Mouse (Mus musculus): ENCODE measurements around the gene Pde4a.

Pde4a gene

DNA sequence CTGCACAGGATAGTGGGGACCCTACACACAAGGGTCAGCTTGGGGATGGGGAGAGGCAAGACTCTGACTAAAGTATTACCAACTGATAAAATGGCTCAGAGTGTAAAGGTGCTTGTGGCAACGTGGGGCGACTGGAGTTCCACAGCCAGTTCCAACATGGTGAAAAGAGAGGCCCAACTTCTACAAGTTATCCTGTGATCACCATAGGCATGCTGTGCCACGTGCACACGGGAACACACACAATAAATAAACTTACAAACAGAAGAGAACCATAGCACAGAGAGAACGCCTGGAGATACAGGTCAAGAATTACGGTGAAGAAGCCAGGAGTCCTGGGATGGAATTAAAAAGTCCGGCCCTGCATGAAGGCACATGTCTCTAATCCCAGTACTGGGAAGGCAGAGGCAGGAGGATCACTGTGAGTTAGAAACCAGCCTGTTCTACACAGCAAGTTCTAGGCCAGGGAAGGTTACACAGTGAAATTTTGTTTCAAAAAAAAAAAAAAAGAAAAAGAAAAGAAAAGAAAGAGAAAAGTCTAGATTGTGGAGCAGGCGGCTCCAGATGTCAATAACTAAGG is 16.3 kb upstream of the Pde4a start:
- no peak for DNase-seq (ENCODE audit: low spot score in 2 of 2)

DNA sequence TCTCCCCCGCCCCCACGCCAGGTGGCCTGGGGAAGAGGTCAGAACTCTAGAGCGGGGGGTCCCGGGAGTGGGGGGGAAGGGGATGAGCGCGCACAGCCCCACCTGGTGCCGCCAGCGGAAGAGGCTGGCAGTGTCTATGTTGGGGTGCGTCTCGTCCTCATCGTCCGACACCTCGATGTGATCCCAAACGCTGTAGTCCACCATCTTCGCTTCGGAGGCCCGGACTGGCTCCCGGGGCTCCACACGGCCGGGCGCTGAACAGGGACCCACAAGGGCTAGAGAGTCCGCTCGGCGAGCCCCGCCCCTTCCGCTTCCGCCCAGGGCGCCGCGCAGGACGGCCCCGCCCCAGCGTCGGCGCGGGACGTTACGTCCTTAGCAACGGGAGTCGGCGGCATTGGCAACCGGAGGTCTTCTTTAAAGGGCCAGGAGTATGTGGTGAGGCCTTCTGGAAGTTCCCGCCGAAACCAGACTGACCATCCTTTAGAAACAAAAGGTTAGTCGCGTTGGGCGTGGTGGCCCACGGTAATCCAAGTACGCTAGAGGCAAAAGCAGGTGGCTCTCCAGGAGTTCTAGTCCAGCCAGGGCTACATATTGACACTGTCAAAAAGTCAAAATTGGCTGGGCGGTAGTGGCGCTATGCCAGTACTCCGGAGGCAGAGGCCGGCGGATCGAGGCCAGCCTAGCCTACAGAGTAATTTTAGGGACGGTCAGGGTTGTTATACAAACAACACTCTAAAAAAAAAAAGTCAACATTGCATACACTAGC is 15.7 kb upstream of the Pde4a start, which contains the start of gene Cdc37:
Gene Cdc37 (minus strand): TSS at position 329 of the 766 bp plus-strand sequence.
- DNase-seq (ENCODE audit: low spot score in 2 of 2): peak; percentile 88 to 91

DNA sequence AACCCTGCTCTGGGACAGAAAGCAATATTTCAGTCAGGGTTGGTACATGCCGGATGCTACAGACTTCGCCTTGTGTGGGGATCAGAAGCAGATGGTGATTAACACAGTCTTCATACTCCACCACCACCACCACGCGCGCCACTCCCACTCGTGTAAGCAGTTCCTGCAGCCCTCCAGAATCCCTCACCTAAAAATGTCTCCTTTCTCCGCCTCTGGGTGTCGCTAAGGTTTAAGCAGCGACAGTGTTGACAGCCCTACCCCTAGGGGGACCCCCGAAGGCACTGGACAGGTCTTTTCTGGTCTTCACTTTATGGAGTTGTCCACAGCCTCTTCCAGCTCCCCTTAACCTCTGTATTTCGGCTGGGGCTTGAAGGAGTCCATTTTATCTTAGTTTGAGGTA is 12.8 kb upstream of the Pde4a start:
- peak in 1 of 2 experiments; percentile 66 for DNase-seq (ENCODE audit: low spot score in 2 of 2)

DNA sequence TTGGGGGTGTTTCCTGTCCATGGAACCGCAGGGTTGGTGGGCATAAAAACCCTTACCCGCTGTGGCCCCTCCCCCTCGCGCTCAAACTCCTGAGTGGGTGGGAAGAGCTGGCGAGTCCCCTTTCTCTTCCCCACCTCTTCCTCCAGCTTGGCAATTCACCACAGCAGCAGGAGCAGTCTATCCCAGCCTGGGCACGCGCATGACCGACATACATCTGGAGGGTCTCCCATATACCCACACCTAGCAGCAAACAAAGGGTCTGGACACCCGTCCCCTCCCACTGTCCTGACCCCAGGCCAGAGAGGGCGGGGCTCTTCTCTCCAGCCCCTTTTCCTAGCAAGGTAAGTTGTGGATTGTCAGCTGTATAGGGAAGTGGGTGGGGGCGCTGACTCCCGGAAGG is 12.2 kb upstream of the Pde4a start:
- no peak for DNase-seq (ENCODE audit: low spot score in 2 of 2)

DNA sequence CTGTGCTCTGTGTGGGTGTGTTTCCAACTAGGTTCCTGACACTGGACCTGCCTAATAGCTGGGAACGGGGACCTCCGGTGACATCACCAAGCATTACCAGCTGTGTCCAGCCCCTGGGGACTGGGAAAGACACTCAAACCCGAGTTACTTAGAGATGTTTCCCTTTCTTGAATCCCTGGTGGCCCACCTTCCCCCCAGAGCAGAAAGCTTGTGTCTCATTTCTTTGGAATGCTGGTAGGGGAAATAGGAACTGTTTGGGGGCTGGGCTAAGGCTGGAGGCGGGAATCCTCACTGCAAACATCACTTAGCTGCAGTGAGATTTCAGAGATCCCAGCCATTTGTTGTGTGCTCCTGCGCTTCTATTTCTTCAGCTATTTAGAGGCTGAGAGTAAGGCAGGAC is 11.7 kb upstream of the Pde4a start:
- no peak for DNase-seq (ENCODE audit: low spot score in 2 of 2)

DNA sequence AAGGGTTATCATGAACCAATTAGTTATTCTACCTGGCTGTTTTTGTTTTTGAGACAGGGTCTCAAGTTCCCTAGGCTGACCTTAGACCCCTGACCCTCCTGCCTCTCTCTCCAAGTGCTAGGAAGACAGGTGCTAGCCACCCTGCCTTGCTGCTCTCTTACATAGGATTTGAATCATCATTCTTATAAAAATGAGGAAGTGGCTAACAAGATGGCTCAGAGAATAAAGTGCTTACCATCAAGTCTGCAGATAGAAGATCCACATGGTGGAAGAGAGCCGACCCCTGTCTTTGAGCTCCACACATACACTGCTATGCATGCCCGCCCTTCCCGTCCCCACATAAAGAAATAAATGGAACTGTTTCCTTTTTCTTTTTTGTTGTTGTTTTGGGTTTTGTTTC is 10.7 kb upstream of the Pde4a start:
- DNase-seq (ENCODE audit: low spot score in 2 of 2): no peak

DNA sequence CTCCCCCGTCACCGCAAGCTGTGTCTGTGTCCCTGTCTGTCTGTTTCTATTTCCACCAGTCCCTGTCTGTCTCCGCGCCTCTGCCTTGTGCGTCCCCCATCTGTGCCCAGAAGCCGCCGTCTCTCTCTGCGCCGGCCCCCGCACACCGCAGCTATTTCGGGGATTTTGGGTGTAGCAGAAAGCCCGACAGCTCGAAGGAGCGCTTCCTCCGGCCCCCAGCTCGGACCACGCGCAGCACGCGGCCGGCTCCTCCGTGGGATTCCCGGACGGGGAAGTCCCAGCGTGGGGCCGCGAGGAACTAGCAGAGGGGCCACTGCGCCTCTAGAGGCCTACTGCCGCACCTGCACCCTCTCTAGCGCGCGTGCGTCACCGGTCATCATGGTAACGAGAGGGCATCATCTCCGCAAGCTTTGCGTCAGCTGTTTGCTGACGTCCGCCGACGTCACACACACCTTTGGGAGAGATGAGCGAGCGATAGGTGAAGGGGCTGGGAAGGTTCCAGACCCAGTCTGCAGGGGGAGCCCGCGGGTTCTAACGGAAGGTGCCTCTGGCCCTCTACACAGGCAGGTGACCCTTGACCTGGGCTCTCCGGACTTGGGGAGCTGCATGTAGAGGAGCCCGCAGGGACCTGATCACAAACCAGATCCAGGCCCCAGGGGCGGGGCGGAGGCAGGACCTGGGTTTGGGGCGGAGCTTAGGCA is 4.2 kb upstream of the Pde4a start:
- peak; percentile 91 for DNase-seq (ENCODE audit: low spot score in 2 of 2)

DNA sequence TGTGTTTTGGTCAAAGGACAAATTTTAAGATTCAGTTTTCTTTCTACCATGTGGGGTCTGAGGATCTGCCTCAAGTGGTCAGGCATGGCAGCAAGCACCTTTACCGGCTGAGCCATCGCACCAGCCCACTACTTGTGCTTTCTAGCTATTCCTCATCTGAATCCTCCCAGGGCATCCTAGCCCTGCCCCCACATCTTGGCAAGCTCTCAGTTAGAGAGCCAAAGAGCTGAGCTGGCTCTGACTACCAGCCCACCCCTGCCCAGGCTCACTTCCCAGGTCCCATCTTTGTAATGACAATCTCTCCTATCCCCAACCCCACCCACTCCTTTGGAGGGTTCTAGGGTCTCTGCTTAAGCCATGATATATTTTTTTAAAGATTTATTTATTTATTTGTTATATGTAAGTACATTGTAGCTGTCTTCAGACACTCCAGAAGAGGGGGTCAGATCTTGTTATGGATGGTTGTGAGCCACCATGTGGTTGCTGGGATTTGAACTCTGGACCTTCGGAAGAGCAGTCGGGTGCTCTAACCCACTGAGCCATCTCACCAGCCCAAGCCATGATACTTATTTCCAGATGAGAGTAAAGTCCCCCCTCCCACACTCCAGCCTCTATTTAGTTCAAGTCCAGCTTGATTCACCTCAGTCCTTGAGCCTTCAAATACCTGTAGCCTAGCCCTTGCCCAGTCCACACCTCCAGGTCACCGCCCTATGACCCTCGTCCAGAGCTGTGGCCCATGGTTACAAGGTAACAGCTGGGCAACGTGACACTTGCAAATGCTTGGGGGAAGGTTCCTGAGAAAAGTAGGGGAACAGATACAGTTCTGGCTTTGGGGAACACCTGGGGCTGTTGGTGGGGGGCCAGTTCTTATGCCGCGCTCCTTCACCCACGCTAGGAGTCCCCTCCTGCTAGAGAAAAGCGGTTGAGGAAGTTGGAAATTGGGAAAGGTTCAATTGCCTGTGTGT is 2.1 kb upstream of the Pde4a start:
- no peak for DNase-seq (ENCODE audit: low spot score in 2 of 2)

DNA sequence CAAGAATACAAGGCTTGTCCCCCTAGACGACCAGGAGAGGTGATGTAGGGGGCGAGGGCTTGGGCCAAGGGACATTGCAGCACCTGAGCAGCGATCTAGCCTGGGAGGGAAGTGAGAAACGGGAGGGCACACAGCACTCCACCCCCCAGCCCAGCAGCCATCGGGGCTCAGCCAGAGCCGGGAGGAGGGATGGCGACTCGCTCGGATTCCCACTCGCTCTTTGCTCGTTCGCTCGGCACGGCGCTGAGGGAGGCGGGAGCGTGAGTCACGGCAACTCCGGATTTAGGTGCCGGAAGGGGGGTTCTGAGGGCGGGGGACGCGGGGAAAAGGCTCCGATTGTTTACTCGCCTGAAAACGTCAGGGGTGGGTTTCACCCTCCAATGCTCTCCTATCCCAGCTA is 1.4 kb upstream of the Pde4a start:
- peak in 1 of 2 experiments; percentile 65 for DNase-seq (ENCODE audit: low spot score in 2 of 2)

DNA sequence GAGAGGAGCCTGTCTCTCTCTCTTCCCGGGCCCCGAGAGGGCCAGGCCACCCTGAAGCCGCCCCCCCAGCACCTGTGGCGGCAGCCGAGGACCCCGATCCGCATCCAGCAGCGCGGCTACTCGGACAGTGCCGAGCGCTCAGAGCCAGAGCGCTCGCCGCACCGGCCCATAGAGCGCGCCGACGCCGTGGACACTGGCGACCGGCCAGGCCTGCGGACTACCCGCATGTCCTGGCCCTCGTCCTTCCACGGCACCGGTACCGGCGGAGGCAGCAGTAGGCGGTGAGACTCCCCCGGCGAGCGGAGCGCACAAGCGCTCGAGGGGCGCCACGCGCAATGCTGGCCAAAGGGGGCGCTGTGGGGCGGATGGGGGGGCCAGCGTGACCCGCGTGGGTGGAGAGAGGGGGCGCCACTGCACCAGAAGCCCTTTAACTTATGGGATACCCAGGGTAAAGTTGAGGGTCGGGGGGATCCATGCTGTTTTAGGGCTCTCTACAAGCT is 488 bp downstream of the Pde4a start:
- peak in 1 of 2 experiments; percentile 62 for DNase-seq (ENCODE audit: low spot score in 2 of 2)

DNA sequence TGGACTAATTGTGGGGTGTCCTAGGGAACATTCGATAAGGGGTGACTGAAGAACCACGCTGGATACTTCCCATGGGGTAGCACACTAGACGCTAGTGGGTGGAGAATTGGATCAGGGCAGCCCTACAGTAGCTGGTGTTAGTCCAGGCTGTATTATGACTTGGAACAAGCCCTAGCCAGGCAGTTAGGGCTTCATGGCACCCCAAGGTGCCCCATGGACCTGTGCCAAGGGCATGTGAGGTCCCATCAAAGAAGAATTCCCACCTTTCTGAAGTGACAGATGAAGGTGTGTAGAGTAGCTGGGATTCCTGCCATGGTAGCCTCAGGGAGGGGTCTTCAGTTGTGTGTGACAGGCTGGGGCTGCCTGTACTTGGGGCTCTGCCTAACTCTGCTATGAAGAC is 1.0 kb downstream of the Pde4a start:
- no peak for DNase-seq (ENCODE audit: low spot score in 2 of 2)

DNA sequence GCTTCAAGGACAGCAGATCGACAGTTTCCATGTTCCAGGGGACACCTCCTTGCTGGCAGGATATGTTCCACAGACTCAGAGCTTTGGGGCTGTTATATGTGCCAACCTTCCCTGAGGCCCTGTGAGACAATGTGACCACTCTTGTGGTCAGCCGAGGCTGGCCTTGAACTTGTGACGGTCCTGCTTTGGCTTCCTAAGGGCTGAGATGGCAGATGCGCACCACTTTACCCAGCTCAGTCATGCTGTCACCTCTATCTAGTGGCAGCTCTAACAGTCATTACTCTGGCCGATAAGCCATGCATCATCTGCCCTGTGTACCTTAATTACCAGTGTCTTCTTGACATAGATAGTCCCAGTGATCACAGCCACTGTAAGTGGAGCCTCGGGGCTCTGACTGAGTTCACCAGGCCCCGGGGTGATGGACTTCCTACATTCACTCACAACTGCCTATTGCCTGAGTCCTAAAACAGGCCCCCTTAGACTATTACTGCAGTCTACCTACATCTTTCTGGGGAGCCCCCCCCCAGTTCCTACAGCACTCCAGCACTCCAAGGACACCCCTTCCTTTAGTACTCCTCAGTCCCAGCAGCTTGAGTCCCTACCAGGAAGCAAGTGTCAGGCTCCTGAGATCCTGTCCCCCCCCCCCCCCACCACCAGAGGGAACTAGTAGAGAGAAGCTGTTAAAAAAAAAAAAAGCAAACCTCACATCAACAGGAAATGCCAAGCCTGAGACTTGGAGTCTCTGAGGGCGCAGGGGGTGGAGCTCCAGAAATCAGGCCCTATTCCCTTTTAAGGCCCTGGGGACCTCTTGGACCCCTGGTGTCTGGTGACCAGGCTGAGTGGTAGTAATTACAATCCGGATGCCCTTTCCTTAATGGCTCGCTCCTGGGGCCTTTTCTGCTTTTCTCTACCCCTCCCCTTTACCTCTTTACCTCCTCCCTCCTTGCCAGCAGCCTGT is 1.9 kb downstream of the Pde4a start:
- no peak for DNase-seq (ENCODE audit: low spot score in 2 of 2)

DNA sequence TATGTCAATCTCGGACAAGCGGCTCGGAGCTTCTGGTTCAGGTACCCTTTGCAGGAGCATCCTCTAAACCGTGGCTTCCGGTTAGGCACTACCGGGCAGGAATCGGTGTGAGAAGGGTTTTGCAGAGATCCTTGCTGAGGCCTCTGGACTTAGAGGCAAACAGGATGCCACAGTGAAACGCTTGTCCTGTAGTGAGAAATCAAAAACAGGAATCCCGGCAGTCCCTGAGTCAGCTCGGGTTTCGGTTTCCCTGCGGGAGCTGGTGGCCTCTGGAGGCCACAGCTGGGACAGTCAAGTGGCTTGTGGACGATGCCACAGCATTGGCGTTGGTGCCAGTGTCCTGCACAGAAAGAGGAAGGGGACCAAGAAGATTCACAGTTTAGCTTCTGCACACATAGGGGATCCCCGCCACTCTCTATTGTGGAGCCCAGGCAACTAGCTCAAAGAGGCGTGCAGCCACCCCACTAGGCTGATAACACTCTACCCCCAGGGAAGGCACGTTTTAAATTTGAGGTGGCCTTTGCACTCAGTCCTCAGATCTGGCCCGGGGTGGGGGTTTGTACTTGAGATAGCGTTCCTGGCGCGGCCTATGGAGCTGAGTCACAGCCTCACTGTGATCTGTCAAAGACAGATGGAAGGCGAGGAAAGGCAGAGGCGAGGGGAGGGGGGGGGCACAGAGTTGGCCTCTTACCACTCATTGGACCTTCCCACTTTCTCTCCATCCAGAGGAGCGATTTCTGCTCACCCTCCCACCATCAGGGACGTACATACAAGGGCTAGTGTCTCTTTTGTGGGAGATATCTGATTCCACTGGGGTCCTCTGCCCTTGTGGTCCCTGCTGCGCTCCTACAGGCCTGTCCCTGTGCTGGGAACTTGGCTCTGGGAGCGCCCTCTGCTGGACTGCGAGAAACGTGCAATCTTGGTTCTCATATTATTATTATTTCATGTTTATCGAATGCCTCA is 2.9 kb downstream of the Pde4a start:
- no peak for DNase-seq (ENCODE audit: low spot score in 2 of 2)

DNA sequence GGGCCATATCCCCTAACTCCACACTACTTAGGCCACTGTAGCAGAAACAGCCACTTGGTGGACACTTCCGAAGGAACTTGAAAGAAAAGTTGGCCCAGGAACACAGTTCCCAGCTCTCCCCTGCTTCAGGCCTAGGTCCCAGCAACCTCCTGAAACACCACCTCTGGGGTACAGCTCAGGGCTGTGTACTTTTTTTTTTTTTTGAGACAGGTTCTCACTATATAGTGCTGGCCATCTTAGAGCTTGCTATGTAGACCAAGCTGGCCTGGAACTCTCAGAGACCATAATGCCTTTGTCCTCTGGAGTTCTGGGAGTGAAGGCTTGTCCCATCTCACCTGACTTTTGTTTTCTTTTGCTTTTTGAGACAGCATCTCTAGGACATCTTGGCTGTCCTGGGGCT is 3.6 kb downstream of the Pde4a start:
- no peak for DNase-seq (ENCODE audit: low spot score in 2 of 2)

DNA sequence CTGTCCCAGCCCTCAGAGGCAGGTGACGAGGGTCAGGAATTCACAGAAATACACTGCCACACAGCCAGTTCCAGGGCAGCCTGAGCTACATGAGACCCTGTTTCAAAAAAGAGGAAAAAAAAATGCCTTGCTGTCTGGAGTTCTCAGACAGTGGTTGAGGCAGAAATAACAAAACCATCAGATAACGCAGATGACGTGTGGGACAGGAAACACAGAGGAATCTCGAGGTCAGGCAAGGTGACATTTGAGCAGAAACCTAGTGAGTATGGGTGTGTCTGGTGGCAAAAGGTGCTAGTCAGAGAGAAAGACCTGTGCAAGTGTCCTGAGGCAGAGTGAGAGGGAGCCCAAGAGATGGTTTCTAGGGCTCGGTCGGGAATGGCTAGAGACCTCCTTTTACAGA is 6.8 kb downstream of the Pde4a start:
- no peak for DNase-seq (ENCODE audit: low spot score in 2 of 2)

DNA sequence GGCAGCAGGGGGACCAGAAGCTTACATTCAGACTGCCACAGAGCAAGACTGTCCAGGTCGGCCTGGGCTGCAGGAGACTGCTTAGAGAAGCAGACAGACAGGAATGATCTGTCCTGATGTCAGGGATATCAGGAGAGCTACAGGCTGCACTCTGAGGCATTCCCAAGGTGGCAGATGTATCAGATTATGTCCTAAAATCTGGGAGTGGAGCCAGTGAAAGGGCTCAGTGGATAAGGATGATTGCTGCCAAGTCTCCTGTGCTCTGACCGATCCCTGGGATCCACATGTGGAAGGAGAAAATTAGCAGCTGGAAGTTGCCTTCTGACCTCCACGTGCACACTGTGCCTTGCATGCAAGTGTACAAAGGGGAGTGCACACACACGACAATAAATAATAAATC is 14.9 kb downstream of the Pde4a start:
- DNase-seq (ENCODE audit: low spot score in 2 of 2): no peak

DNA sequence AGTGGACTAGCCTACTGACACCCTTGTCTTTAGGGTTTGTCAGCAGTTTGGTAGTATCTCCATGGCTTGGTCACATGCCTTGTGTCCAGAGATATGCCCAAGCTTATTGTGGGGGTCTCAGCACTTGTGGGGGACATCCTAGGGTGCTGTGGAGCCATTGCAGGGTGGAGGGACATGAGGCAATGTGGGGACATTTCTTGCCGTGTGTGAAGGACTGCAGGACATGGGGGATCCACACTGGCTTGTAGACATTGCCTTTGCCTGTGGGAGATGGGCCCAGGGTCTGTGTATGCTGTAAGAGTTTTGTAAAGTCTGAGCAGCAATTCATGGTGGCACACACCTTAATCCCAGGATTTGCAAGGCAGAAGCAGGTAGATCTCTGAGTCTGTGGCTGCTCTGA is 15.3 kb downstream of the Pde4a start:
- DNase-seq (ENCODE audit: low spot score in 2 of 2): no peak

DNA sequence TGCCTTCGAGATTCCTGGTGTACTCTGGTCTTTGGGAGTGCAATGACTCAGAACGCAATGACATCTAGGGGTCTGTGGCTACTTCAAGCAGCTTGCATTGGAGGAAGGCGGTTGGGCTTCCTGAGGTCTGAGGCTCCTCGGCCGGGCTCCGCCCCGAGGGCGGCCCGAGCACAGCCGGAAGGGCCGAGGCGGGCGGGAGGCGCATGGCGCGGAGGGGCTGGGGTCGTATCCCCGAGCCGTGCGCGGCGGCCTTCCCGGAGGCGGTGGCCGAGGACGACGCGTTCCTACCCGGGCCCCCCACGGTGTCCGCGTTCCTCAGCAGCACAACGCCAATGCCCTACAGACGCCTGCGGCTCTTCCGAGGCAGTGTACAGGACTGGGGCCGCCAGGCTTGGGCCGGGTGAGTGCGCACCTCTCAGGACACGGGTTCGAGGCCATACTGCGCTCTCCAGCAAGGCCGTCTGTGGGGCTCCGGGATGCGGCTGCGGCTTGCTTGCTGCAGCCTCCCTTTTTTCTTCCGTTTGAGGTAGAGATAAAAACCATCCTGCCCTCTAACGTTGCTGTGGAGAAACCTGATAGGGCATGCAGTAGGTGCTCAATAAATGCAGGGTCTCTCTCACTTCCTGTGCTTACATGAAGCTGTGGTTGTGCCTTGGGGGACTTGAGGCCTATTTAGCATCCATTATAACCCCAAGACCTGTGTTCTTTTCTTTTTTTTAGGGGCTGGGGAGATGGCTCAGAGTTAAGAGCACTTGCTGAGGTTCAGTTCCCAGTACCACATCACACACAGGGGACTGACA is 16.1 kb downstream of the Pde4a start:
- DNase-seq (ENCODE audit: low spot score in 2 of 2): no peak

Measured in frontal cortex, postnatal 10 days (tissue).